Mouse (Mus musculus) frontal cortex, adult 2 months (tissue): ENCODE measurements around the gene Uqcrq. TPM values are rescaled to one million over a fixed set of nuclear protein-coding genes. Genes with fewer than 3 reads are reported as not detected.

Experiments
- DNase-seq, 2 experiments: peaks; one replicate each; pipeline ENCODE4 v3.0.0; 2022; ENCODE audit warnings: low spot score in 1 of 2; ENCODE audit errors: extremely low spot score in 1 of 2
- polyA plus RNA-seq: library from polyadenylated mRNA; depleted of rRNA; stranded (reverse); fragments of >200 nt; gene quantifications from 2 replicates; pipeline ENCODE4 v1.2.3, GENCODE M21; 2012; rRNA removed

Uqcrq gene
- polyA plus RNA-seq, 1 experiment: 372 TPM

- no peak for DNase-seq
Measured at GRCm38 (mm10) chr11:53423036-53423435, 7.6 kb downstream of the Uqcrq start, which contains the start of gene Leap2. Gene Leap2, minus strand, starts transcription at chr11:53423170.

GRCm38 (mm10) chr11:53418048-53418447 lies 12.6 kb downstream of the Uqcrq start:
- no peak for DNase-seq

- DNase-seq: no peak
Measured at GRCm38 (mm10) chr11:53413871-53414270, 16.8 kb downstream of the Uqcrq start.

GRCm38 (mm10) chr11:53411738-53412137 lies 18.9 kb downstream of the Uqcrq start:
- DNase-seq: peak in 1 of 2 experiments; percentile 40

- DNase-seq: no peak
Measured at GRCm38 (mm10) chr11:53403638-53404037, 27.0 kb downstream of the Uqcrq start.

- no peak for DNase-seq
Measured at GRCm38 (mm10) chr11:53393856-53394255, 36.8 kb downstream of the Uqcrq start.

- no peak for DNase-seq
Measured at GRCm38 (mm10) chr11:53383758-53384428, 46.7 kb downstream of the Uqcrq start.

GRCm38 (mm10) chr11:53378918-53379317 lies 51.7 kb downstream of the Uqcrq start:
- no peak for DNase-seq

Other genes starting within 250 kb of the Uqcrq start
- 82.5 and 92.5 TPM in 2 replicates for gene Hspa4, start 130.4 kb downstream of the Uqcrq start, polyA plus RNA-seq
- 10.9 and 11.0 TPM in 2 replicates for gene Zcchc10, start 106.2 kb downstream of the Uqcrq start, polyA plus RNA-seq
- gene Aff4, start 80.0 kb downstream of the Uqcrq start, polyA plus RNA-seq: 42.9 and 48.5 TPM in 2 replicates
- not detected in 2 replicates for gene Leap2, start 7.7 kb downstream of the Uqcrq start, polyA plus RNA-seq
- 1.8 and 1.9 TPM in 2 replicates for gene Gdf9, start 192 bp upstream of the Uqcrq start, polyA plus RNA-seq
- 0.08 and 0.10 TPM in 2 replicates for gene Gm10447, start 26.3 kb upstream of the Uqcrq start, polyA plus RNA-seq
- gene Shroom1, start 26.4 kb upstream of the Uqcrq start, polyA plus RNA-seq: 7.4 and 8.1 TPM in 2 replicates
- gene Gm9837, start 39.6 kb upstream of the Uqcrq start, polyA plus RNA-seq: not detected in 2 replicates
- gene Gm9945, start 49.3 kb upstream of the Uqcrq start, polyA plus RNA-seq: 0.42 and 0.46 TPM in 2 replicates
- gene Sowaha, start 49.4 kb upstream of the Uqcrq start, polyA plus RNA-seq: 42.7 and 43.3 TPM in 2 replicates
- gene Sept8, start 88.4 kb upstream of the Uqcrq start, polyA plus RNA-seq: 271 and 280 TPM in 2 replicates
- gene Kif3a, start 136.5 kb upstream of the Uqcrq start, polyA plus RNA-seq: 97.5 and 104 TPM in 2 replicates
- not detected in 2 replicates for gene Il4, start 187.8 kb upstream of the Uqcrq start, polyA plus RNA-seq
- gene Il13, start 203.9 kb upstream of the Uqcrq start, polyA plus RNA-seq: not detected in 2 replicates